Mouse (Mus musculus): ENCODE data around the gene Ttc17.
A peak's percentile ranks its signal among the peaks of the same experiment; 100 is the strongest.
"Not testable (repeated sequence)": the region's sequence is repeated elsewhere in the genome, so short reads cannot be mapped to it uniquely, and the experiment has no call there.

The Ttc17 gene

DNA sequence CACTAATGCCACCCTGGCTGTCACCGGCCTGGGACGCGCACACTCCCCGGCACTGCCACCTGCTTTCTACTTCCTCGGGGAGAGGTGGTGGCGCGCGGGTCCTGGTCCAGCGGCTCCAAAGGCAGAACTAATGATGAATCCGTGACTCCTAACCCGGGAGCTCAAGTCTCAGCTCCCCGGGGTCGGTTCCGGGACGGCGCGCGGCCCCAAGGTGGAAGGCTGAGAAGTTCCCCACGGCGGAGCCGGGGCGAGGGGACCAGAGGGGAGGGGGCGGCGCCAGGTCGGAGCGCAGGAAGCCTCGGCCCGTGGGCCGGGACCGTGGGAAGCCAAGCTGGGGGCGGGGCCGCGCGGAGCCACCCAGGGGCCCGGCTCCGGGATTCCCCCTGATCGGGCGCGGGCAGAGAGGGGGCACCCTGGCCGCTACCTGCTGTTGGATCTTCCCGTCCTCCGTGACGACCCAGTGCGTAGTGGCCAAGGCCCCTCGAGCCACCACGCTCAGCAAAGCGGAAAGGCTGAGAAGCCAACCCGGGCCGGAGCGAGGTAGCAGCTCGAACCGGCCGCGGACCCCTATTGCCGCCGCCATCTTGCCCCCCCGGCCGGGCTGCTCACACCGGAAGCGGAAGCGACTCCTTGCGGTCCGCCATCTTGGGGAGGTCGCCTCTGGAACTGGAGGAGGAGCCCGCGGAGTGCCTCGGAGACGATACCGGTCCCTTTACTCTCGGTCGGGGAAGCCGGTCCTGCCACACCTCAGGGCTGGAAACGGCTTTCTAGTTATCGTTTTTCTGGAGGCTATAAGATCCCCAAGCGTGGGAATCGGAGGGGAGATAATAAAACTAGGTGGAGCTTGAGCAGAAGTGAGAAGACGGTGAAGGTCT lies at the start of gene Ttc17:
Gene Ttc17, minus strand, starts transcription at position 607 of the 875 bp plus-strand sequence.
- peak; percentile 90 for DNase-seq

DNA sequence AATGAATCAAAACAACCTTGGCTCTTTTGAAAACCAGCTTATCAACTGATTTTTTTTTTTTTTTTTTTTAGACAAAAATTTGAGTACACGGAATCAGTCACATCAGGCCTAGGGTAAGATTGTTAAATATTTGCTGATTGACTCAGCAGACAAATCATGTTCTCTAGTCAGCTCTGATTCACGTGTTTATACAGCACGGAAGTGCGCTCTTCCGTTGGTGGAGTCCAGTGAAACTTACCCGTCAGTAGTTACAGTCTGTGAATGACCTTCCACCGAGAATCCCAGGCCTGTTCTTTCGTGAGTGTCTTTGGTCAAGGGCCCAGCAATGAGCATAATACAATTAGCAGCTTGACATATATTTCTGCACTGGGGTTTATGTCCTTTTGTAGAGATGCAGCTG lies 43.2 kb upstream of the Ttc17 start:
- no peak for DNase-seq

DNA sequence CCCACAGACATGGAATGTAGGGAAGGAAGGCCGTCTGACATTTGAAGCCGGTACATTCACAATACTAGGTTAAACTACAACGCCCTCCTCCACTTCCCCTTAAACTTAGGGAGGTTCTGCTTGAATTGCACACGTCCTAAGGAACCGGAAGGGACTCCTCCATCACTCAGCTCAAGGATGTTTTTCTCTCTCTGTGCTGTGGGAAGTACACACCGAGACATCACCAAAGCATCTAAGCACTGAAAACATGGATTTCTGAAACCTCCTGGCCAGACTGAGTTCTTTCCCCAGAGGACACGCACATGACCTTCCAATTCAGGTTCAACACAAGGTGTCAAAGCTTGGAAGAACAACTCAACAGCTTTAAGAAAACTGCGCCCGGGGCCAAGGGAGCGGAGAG lies 30.5 kb upstream of the Ttc17 start:
- no peak for DNase-seq

DNA sequence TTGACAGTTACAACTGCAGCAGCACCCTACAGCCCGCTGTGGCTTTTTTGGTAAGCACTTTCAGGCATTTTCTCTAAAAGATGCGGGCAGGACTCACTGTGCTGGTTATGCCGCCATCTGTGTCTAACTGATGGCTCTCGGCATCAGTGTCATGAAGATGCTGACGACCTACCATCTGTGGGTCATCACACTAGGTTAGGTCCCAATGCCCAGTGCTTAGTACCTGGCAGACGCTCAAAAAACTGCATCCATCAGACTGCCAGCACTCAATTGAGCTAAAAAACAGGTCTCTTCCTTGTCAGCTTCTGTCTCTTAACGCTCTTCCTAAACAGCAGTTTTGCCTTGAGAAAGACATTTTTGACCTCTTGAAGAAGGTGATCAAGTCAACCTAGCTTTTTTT lies 29.0 kb upstream of the Ttc17 start:
- no peak for DNase-seq

DNA sequence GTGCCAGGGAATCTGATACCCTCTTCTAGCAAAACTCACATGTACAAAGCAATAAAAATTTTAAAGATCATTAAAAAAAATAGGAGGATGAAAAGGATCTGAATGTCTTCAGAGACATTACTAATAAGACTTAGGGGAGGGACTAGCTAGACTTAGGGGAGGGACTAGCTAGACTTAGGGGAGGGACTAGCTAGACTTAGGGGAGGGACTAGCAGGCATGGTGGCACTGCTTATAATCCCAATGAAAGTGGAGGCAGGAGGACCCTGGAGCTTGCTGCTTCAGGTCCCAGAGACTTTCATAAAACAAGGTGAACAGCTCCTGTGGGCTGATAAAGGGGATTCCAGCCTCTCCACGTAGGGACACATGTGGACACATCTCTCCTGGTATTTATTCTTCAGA lies 28.3 kb upstream of the Ttc17 start:
- no peak for DNase-seq

DNA sequence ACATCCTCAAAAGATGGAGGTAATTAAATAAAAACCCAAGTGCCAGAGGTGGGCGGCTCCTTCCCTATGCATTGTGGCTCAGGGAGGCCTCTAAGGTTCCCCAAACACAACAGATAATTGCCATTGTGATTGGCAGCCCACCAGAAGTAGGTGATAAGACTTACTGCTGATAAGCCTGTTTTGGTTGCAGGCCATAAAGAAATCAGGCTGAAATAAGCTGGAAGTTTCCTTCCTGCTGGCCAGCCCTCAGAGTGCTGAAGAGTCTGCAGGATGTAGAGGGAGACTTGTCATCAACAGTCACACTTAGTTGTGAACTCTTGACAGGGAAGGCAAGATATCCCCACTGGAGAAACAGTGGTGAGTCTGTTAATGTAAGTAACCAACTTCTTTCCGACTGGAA lies 25.7 kb upstream of the Ttc17 start:
- DNase-seq, result no peak

DNA sequence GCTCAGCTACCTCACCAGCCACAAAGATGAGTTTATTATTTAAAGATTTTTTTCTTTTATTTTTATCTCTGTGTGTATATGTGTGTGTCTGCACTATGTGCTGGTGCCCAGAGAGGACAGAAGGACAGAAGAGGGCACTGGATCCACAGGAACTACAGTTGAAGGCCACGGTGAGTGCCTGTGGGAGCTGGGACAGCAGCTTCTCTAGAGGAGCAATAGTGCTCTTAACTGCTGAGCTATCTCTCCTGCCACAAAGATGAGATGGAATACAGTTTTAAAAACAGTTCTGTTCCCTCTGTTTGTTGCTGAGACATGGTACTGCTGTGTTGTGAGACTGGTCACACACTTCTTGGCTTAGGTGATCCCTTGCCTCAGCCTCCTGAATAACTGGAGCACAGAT lies 22.0 kb upstream of the Ttc17 start:
- no peak for DNase-seq

DNA sequence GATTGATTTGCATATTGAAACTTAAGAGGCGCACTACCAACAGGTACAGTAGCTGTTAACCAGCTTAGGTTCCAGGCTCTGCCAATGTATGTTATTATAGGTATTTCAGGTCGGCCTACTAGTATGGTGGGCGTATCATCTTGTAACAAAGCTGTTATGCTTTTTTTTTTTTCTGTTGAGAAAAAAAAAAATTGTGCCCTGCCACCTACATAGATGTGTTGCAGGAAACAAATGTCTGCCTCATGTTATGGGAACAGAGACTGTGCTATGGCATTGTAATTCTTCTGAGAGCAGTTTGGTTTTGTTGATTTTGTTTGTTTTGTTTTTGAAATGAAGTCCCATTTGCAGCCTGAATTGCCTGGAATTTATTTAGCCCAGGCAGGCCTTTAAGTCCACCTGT lies 952 bp upstream of the Ttc17 start:
- DNase-seq, result no peak

DNA sequence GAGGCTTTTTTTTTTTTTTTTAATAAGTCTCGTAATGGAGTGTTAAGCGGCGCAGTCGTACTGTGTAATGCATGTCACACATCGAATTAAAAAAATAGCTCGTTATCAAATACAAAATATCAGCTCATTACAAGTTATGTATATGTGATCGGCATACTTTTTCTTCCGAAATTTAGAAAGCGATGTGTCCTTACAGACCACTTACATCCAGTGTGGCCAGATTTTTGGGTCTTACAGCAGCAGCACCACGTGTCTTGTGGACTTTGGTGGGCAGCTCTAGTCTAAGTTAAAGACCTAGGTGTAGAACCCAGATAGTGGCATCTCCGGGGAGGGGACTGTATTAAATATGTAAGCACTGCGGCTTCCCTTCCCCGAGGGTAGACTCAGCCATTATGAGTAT lies 532 bp upstream of the Ttc17 start:
- no peak for DNase-seq

DNA sequence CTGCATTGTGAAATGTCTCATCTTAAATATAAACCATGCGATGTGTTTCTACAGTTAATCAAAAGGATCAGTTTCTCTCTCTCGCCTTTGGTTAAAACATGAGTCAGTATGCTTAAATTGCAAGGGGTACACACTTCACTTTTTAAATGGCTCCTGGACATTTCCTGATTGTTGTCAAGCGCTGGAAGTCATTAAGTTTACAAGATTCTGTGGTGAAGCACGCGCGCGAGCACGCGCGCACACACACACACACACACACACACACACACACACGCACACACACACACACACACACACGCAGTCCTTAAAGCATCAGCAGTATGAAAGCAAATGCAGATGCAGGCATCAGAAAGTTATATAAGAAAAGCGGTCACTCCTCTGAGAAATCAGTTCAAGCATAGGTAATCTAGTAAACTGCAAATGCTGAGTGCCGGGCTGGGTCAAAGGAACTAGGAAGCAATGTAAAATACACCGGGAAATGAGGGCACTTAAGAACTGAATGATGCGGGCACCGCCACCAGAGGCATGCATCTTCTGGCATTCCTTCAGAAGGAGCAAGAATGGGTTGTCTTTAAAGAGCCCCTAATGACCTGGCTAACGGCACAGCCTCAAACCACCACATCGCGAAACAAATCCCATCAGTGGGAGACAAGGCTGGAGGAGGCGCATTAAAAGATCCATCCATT lies 949 bp downstream of the Ttc17 start:
- DNase-seq, result no peak

DNA sequence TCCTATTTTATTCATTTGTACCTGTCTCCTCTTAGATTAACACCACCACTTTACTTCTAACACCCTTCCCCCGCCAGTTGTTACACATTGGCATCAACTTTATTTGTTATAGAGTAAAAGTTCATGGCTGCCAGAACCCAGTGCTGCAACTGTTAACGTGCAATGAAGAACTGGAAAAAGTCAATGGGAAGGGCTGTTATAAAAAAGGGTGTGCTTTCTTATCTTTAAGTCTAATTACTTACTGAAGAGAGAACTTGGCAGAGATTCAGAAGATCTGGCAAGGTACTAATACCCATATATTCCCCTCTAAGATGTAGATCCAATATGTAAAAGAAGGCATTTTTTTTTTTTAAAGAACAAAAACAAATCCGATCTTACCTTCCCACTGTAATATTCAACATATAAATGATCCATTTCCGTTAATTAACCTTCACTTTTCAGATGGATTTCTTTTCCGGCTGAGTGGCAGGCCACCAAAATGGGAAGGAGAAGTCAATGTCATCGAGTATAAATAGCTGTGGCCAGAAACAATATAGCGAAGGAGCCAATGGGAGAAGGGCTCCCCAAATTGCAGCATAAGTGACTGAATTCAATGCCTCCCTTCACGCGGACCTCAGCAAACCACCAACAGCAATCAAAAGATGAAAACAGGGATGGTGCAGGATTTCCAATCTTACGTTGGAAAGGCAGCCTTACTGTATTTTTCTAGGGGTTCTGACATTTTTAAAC lies 1.8 kb downstream of the Ttc17 start:
- no peak for DNase-seq

DNA sequence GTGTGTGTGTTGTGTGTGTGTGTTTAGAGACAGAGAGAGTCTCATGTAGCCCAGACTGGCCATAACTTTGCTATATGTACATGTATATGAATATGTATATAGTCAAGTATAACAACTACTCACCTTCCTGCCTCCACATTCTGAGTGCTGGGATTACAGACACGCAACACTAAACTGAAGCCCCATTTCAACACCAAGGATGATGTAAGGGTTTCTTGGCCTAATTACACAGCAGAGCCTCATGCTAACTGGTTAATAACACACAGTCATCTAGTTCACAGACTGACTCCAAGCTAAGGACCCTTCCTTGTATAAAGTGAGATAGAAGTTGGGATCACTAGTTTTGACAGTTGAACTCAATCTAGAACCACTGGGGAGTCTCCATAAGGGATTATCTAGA lies 3.9 kb downstream of the Ttc17 start:
- DNase-seq, result no peak

DNA sequence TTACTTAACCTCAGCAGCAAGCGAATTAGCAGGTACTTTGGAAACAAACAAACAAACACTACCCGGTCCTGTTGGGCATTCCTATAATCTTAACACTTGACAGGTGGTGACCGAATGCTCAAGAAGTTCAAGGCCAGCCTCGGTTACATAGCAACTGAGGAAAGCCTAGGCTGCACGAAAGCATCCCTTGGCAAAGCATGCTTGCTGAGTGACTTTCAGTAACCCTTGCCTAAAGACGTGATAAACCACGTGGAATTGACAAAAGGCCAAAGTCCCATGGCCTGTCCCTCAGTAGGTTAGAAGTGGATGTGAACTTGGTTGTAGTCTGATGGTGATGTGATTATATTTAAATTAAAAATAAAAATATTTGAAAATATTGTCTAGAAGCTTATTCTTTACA lies 4.4 kb downstream of the Ttc17 start:
- DNase-seq, result no peak

DNA sequence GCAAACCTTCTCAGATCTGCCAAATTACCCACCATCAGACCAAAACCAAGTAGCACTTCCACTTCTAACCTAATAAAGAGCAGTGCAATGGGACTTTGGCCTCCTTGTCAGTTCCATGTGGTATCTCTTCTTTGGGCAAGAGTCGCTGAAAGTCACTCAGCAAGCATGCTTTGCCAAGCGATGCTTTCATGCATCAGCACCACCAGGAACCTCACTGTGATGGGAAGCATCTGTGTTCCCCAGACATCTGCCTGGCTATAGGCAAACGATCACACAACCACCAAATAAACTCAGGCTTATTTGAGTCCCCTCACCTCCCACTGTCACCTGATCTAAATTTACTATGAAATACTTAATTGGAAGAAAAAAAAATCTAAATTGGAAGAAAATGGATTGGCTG lies 5.5 kb downstream of the Ttc17 start:
- no peak for DNase-seq

DNA sequence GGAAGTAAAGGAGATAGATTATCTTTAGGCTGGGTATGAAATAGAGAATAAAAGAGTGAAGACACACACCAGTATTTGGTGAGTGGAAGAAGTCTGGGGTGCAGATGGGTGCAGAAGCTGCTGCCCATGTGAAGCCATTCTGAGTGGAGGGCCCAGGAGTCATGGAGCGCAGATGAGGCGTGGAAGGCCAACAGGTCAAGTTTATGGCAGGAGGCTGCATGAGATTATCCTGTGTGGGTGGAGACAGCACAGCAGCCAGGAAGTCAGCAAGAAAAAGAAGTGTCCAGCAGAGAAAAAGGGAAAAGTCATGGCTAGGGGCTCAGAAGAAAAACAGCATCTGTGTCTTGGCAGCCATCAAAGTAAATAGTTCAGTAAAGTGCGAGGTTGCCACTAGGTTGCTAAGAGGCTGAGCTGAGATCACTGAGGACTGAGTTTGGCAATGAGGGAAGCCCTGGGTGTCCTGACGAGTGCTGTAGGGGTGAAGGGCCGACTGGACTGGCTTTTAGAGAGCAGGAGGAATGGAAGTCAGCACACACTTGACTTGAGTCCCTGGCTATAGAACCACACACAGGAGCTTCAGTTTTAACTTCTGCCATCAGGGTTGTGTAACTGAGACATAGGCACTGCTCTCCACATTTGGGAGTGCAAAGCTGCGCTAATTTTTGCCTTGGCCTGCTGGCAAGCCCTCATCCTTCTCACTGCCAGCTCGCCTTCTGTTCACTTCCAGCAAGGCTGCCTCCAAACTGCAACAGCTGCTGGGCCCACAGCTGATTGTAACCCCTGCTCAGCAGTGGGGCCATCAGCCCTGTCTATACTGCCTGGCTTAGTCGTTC lies 8.1 kb downstream of the Ttc17 start:
- peak; percentile 33 for DNase-seq

DNA sequence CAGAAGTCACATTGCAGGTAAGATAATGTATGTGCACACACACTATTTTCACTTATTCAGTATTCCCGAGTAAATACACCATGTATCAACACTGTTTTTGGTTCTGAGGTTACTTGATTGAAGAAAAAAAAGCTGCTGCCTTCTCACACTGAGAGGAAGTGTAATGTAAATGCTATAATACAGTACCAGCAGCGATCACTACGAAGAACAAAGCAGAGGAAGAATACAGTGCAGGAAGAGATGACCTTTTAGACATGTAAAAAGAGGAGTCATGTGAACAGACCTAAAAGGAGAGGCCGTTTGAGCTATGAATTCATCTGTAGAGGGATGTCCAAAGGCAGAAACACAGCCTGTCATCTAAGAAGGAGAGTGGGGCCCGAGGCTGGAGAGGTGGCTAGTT lies 9.0 kb downstream of the Ttc17 start:
- DNase-seq, result no peak

DNA sequence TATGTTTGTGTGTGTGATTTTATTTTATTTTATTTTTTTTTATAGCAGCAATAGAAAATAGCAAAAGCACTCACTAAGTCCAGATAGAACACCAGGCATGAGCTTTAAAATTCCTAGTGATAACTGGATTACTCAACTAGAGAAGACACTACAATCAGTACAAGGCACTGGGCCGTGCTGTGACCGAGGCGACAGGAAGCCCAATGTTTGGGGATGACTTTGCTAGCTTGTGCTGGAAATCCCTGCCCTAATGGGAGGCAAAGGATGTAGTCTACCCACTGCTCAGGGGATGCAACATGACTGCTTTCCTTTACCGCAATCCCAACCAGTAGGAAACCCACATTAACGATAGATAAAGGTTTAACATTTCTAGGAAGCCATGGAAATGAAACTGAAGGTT lies 10.2 kb downstream of the Ttc17 start:
- no peak for DNase-seq

DNA sequence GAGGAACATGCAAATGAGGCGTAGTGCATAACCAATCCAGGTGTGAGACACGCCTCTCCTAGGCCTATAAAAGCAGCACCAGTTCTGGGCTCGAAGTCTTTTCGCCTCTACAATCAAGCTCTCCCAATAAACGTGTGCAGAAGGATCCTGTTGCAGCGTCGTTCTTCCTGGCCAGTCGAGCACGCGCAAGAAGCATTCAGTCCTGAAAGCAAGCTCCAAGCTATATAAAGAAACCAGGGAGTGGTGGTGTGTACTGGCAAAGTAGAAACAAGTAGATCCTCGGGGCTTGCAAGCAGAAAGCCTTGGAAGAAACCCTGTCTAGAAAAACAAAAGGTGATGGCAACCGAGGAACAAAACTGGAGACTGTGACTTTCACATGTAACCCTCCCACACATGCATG lies 15.4 kb downstream of the Ttc17 start:
- not testable (repeated sequence) for DNase-seq

DNA sequence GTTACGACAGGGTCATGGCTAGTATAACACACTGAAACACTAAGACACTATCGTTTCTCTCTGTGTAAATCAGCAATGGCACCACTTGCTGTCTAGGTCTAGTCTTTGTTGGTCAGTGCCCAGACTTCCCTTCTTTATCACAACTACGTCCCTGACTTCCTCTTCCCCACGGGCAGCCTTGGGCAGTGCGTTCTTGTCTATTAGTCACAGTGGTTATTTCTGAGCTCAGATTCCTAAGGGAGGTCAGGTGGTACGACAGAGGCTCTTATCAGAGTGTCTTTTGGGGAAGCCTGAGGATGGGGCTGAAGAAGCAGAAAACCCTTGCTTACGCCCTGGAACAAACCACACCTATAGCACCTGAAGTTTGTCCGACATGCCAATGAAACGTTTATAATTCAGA lies 17.5 kb downstream of the Ttc17 start:
- DNase-seq, result no peak

DNA sequence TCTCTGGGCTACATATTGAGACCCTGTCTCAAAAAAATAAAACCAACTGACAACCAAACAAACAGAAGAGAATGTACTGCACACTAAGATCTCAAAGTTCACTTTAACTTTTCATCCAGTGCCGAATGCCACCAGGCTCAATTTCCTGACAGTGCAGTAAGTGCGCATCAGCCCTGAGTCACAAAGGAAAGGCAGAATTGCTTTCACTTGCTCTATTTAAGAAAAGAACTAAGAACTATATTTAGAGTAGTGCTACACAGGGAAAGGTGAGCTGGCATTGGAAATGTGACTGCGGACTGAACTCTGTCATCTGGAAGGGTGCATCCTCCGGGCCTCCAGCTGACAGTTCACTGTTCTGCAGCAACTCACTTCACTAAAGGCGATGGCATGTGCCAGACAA lies 18.6 kb downstream of the Ttc17 start:
- DNase-seq, result no peak

DNA sequence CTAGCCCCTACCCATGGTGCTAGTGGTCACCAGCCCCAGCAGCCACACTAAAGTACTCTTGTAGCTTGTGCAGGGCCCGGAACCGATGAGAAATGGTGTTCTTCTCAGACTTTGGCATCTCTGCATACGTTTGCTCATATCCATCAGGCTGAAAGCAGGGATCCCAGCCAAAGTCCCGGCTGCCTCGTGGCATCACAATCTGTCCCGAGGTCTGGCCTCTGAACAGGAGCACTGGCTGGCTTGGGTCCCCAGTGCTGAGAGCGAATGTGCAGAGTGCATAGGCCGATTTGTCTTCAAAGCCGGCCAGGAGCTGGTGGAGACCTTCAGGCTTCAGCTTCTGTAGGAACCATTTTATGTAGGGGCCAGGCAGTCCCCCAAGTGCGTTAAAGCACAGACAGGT lies 22.0 kb downstream of the Ttc17 start:
- not testable (repeated sequence) for DNase-seq

DNA sequence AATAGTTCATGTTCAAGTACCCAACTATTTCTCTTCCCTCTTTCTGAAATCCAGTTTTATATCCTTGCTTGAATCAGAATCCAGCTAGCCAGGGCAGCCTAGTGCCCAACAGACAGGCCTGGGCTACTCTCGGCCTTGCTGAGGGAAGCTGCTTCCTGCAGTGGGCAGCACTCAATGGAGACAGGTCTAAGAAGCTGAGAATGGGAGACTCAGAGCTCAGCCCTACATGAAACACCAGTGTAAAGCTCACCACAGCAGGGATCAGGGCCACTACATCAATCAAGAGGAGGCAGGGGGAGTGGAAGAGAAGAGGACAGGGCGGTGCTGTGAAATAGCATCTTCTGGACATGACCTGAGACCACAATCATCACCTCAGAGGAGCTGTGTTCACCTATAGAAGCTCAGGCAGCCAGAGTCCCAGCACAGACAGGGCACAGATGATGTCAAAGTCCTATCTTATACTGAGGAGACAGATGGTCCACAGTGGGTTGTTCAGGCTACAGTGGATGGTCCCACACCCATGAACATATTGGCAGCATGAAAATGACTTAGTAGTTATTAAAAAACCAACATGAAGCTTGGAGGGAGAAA lies 25.3 kb downstream of the Ttc17 start:
- DNase-seq, result no peak

DNA sequence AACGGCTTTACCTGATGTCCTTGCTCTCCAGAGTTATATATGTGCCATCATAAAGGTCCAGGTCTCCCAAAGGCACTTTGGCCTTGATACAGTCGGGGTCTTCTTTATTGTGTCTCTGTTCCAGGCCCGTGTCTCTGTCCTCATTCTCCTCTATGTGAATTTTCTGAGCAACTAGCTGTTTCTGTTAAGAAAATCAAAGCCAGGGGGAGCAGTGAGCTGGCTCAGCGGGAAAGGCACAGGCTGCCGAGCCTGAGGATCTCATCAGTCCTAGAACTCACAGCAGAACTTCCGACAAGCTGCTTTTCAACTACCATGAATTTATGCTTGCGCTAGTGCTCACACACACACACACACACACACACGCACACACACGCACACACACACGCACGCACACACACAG lies 27.8 kb downstream of the Ttc17 start:
- no peak for DNase-seq
